Mouse (Mus musculus) small intestine, adult 2 months (tissue): ENCODE data around the gene Mitd1. TPM values are rescaled to one million over a fixed set of nuclear protein-coding genes. Genes with fewer than 3 reads are reported as not detected.

Experiments used
- H3K27ac ChIP-seq: fragments of 200-500 bp; 2 replicates; pipeline ENCODE4 v1.5.1; 2012; ENCODE audit warnings: low read depth, low read length, control low read depth, inconsistent platforms; ENCODE audit not compliant: insufficient read depth
- H3K27me3 ChIP-seq: fragments of 200-500 bp; 2 replicates; pipeline ENCODE4 v1.6.1; 2012; ENCODE audit warnings: mild to moderate bottlenecking, moderate library complexity, low read length, inconsistent platforms; ENCODE audit not compliant: control insufficient read depth, insufficient read depth
- H3K36me3 ChIP-seq: fragments of 200-500 bp; 2 replicates; pipeline ENCODE4 v1.6.1; 2012; ENCODE audit warnings: mild to moderate bottlenecking, low read length, control low read depth, inconsistent platforms; ENCODE audit not compliant: control insufficient read depth, insufficient read depth
- H3K4me1 ChIP-seq: fragments of 200-500 bp; 2 replicates; pipeline ENCODE4 v1.6.1; 2012; ENCODE audit warnings: low read length, inconsistent platforms, mixed read lengths; ENCODE audit not compliant: control insufficient read depth, insufficient read depth, insufficient read length
- H3K4me3 ChIP-seq: fragments of 200-500 bp; 2 replicates; pipeline ENCODE4 v1.5.1; 2012; ENCODE audit warnings: low read depth, mild to moderate bottlenecking, control low read depth, inconsistent platforms, low read length, moderate library complexity
- CTCF ChIP-seq: fragments of 200-500 bp; IDR thresholded peaks from 2 replicates; pipeline ENCODE4 v1.5.1; 2012; ENCODE audit warnings: low read depth, mild to moderate bottlenecking, control low read depth, inconsistent platforms, low read length, moderate library complexity, mixed read lengths; ENCODE audit not compliant: insufficient replicate concordance, insufficient read length; ENCODE audit errors: extremely low read depth
- POLR2A ChIP-seq: fragments of 200-500 bp; IDR thresholded peaks from 2 replicates; pipeline ENCODE4 v1.6.1; 2012; ENCODE audit warnings: low read depth, mild to moderate bottlenecking, control low read depth, inconsistent platforms, low read length, moderate library complexity
- WGBS: fragments of 180-500 bp; shearing (Covaris S2); methylation state at CpG from one replicate; pipeline ENCODE4 v1.1.7; 2018; 5-methylcytosine and 5-hydroxymethylcytosine counted together
- polyA plus RNA-seq: library from polyadenylated mRNA; depleted of rRNA; stranded (reverse); fragments of >200 nt; gene quantifications from 2 replicates; pipeline ENCODE4 v1.2.3, GENCODE M21; 2012

Gene Mitd1
- polyA plus RNA-seq, 1 experiment = 2.5 TPM

GRCm38 (mm10) chr1:37868640-37869039, 21.6 kb downstream of the Mitd1 start:
- peaks cover 2% of the 10 kb centered on the region; the same call in 1 of the 2 replicates for H3K4me1 ChIP-seq
- WGBS = 65% methylated on average over 10 of the region's 10 CpGs
- H3K27ac ChIP-seq = no peak overlapping the region
- no peaks in the 10 kb centered on the region for H3K36me3 ChIP-seq
- H3K27me3 ChIP-seq = no peaks in the 10 kb centered on the region
- H3K4me3 ChIP-seq = no peak overlapping the region
- TF ChIP-seq CTCF (no peak), POLR2A (no peak)

GRCm38 (mm10) chr1:37867684-37868322, 22.4 kb downstream of the Mitd1 start:
- Histone ChIP-seq H3K4me1 (peaks cover 2% of the 10 kb centered on the region; the same call in 1 of the 2 replicates), H3K36me3 (no peaks in the 10 kb centered on the region), H3K27me3 (no peaks in the 10 kb centered on the region), H3K4me3 (no peak overlapping the region), H3K27ac (no peak overlapping the region)
- TF ChIP-seq CTCF (no peak), POLR2A (no peak)
- WGBS = 59% methylated on average over 10 of the region's 10 CpGs

- Histone ChIP-seq H3K4me1 (peaks cover 2% of the 10 kb centered on the region; the same call in 1 of the 2 replicates), H3K36me3 (no peaks in the 10 kb centered on the region), H3K27me3 (no peaks in the 10 kb centered on the region), H3K4me3 (no peak overlapping the region), H3K27ac (no peak overlapping the region)
- 80% methylated on average over 1 of the region's 1 CpGs for WGBS
- TF ChIP-seq POLR2A (no peak), CTCF (peak; percentile 56; the same call in 1 of the 2 replicates)
Observed at GRCm38 (mm10) chr1:37867056-37867455, 23.2 kb downstream of the Mitd1 start.

- no peaks in the 10 kb centered on the region for H3K4me1 ChIP-seq
- TF ChIP-seq CTCF = no peak
- no peak for TF ChIP-seq POLR2A
- H3K27ac ChIP-seq = peak within 1 kb of the TSS; percentile 82
- peak within 1 kb of the TSS; percentile 78 for H3K4me3 ChIP-seq
- H3K36me3 ChIP-seq = no peaks in the 10 kb centered on the region
- no peaks in the 10 kb centered on the region for H3K27me3 ChIP-seq
- WGBS = 66% methylated on average over 6 of the region's 6 CpGs
Observed at GRCm38 (mm10) chr1:37866286-37866685, 23.9 kb downstream of the Mitd1 start, which contains the start of gene Tsga10. Tsga10 (minus strand) TSS chr1:37866429.

- H3K4me3 ChIP-seq = peak overlapping the region; percentile 78
- no peak for TF ChIP-seq CTCF
- no peak for TF ChIP-seq POLR2A
- H3K4me1 ChIP-seq = no peaks in the 10 kb centered on the region
- WGBS = 8% methylated on average over 23 of the region's 23 CpGs
- H3K27ac ChIP-seq = peak overlapping the region; percentile 82
- no peaks in the 10 kb centered on the region for H3K36me3 ChIP-seq
- no peaks in the 10 kb centered on the region for H3K27me3 ChIP-seq
Observed at GRCm38 (mm10) chr1:37865401-37866215, 24.6 kb downstream of the Mitd1 start.

GRCm38 (mm10) chr1:37864511-37865400, 25.5 kb downstream of the Mitd1 start:
- Histone ChIP-seq H3K4me1 (no peaks in the 10 kb centered on the region), H3K27me3 (no peaks in the 10 kb centered on the region), H3K27ac (peak overlapping the region; percentile 82), H3K4me3 (peak overlapping the region; percentile 78), H3K36me3 (no peaks in the 10 kb centered on the region)
- 1% methylated on average over 90 of the region's 90 CpGs for WGBS
- TF ChIP-seq CTCF (no peak), POLR2A (peak; percentile 78)
